Mouse (Mus musculus) heart, adult 8-10 months (tissue): ENCODE results near the gene Prrc2c. TPM values are rescaled to one million over a fixed set of nuclear protein-coding genes. Genes with fewer than 3 reads are reported as not detected.
A peak's percentile ranks its signal among the peaks of the same experiment; 100 is the strongest.
"Not testable (repeated sequence)": the region's sequence is repeated elsewhere in the genome, so short reads cannot be mapped to it uniquely, and the experiment has no call there.

Experiments
- DNase-seq: peaks from one replicate; pipeline ENCODE4 v3.0.0; 2022; ENCODE audit warnings: low spot score
- total RNA-seq, 4 experiments: library from RNA; stranded (reverse); gene quantifications; 2 replicates each; pipeline ENCODE4 v1.2.4; 2022

Prrc2c gene
- total RNA-seq, 4 experiments from 2014 or later = 68.5 to 76.0 (median 71.9) TPM

DNA sequence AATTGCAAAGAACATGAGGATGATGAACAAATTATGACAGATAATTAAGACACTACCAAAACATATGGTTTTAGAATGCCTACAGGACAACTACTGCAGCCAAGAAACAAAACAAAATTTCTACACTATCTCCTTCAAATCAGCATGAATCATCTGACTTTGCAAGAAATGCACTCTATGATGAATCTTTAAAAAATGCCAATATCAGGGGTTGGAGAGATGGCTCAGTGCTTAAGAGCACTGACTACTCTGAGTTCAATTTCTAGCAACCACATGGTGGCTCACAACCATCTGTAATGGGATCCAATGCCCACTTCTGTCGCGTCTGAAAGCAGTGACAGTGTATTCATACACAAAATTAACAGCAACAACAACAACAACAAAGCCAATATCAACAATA is 46.6 kb downstream of the Prrc2c start:
- DNase-seq = no peak

DNA sequence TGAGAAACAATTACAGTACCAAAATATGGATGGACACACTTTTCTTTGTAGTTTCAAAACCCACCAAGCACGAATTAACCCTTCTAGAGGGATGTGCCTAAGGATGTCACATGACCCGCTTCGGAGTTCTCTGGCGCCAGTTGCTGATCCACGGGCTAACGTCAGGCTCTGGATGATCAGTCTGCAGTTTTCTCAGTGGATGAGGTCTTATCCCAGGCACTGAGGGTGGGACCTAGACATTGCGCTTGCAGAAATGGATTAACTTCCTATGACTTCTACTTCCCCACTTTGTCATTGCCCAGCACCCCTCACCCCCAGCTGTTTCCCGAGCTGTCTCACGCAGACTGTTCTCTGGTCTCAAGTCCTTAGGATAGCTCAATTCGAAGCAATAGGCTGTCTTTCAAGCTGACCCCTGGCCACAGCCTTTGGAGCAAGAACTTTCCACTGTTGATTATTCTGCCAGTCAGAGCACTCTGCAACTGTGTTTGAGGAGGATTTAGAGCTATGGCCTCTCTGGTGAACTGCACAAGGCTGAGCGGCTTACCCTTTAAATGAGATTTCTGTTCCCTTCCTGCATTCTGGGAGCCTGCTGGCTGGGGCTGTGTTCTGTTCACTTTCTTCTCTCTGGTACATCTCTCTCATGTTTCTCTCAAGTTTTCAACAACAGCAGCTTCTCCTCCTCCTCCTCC is 74.7 kb downstream of the Prrc2c start:
- DNase-seq = no peak

DNA sequence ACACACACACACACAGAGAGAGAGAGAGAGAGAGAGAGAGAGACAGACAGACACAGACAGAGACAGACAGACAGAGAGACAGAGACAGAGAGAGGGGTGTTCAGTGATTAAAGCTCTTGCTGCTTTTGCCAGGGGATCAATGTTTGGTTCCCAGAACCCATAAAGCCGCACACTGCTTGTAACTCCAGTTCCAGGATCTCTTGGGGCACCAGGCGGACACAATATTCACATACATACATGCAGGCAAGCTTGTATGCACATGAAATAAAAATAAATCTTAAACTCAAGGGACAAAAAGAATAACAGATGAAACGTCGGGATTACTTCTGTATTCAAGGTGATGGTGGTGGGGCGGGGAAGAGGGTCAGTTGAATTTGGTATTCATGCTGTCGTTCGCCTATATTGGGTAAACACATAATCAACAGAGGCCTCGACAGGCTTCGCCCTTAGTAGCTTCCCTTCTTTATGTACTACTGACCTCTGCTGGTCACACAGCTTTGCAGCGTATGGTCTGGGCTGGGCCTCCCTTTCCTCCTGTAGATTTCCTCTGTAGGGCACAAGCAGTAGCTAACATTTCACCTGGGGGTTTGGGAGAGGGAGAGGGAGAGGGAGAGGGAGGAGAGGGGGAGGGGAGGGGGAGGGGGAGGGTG is 75.4 kb downstream of the Prrc2c start:
- DNase-seq = peak; percentile 81

DNA sequence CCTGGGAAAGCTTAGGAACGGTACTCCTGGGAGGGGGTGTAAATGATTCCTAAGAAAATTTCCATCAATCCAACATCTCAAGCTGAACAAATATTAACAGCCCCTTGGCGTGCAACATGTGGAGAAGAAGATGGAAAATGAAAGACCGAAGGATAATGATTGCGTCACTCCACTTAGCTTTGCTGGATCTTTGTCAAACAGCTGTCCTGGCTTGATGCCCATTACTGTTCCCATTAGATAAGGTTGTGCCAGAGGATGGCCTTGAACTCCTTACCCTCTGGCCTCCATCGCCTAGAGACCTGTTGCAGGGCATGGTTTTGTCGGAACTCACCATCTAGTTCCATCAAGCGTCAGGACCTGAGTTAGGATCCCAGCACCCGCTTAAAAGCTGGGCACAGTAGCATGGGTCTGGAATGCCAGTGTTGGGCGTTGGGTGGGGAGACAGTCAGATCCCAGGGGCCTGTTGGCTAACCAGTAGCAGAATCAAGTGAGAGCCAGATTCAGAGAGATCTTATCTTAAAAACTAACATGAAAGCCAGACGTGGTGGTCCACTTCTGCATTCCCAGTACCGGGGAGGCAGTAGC is 80.0 kb downstream of the Prrc2c start:
- DNase-seq = peak; percentile 39

DNA sequence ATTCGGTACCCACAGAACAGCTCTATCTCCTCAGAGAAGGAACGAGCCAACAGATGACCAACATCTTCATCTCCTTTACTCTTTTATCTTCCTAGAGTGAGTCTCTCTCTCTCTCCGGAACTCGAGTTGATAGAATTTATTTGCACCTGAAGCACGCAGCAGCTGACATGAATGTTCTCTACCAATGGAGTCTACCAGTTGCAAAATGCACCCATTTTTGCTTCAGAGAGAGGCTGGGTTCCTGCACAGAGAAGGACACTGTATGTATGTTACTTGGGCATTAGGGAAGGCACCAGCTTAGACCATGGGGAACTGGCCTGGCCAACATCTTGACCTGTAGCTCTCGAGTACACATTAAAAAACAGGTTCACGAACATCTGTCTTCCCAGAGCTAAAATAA is 82.2 kb downstream of the Prrc2c start, which contains the start of gene Myocos:
Gene Myocos (minus strand): TSS at position 101 of the 400 bp plus-strand sequence.
- DNase-seq = no peak

DNA sequence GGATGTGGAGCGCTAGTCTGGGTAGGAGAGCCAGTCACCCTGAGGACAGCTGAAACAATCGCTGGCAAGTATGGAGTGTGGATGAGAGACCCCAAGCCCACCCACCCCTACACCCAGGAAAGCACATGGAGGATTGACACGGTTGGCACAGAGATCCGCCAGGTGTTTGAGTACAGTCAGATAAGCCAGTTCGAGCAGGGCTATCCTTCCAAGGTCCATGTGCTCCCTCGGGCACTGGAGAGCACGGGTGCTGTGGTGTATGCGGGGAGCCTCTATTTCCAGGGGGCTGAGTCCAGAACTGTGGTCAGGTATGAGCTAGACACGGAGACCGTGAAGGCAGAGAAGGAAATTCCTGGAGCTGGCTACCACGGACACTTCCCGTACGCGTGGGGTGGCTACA is 91.9 kb downstream of the Prrc2c start:
- no peak for DNase-seq

DNA sequence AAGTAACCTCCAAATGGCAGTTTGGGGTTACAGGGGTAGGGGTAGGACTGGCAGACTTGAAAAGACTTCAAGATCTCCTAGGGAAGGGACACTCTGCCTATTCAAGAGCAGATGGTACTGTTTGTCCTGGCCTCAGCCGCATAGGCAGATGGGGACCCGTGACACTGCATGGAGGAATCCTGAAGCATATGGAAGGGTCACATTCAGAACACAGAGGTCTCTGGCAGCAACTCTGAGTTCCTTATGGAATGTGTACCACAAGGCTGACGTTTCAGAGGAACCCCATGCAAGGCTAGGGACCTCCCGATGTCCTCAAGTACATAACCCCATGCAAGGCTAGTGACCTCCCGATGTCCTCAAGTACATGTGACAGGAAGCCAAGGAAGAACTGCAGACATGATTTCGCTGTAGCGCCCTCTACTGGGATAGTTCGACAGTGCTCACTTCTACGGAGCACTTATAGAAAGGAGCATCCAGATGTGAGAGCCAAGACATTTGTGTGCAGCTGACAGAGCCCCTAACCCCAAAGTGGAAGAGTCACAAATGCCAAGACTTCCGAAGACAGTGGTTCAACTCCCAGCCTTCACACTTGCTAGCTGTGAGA is 94.2 kb downstream of the Prrc2c start:
- no peak for DNase-seq

DNA sequence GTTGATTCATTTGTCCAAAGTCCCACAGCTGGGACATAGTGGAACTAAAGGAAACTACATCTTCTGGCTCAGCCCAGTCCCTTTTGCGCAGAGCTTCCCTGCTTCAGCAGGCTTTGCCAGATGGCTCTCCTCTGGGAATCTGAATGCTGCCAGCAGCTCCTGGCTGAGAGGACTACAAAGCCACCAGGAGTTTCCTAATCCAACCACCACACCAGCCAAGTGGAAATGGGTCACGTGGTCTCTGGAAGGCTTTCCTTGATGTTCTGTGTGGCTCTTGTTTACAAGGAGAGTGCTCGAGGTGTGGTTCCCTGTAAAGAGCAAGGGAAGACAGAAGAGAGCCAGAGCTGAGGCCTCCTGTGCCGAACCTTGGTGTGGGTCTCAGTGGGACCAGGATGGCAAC is 96.6 kb downstream of the Prrc2c start:
- DNase-seq = peak; percentile 91

DNA sequence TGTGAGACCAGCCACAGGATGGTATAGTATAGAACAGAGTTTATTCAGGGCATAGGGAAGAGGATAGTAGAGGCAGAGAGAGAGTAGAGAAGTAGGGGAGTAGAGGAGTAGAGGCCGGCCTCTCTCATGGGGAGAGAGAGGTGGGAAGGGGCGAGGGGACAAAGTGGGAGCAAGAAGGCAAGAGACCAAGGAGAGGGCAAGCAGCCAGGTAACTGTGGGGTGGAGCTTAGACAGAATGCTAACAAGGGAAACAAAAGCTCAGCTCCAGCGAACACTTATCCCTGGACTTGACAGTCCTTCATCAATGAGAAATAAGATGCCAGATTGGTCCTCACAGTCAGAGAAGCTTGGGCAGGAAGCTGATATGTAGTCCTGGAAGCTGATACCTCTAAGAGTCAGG is 97.8 kb downstream of the Prrc2c start:
- DNase-seq = no peak

DNA sequence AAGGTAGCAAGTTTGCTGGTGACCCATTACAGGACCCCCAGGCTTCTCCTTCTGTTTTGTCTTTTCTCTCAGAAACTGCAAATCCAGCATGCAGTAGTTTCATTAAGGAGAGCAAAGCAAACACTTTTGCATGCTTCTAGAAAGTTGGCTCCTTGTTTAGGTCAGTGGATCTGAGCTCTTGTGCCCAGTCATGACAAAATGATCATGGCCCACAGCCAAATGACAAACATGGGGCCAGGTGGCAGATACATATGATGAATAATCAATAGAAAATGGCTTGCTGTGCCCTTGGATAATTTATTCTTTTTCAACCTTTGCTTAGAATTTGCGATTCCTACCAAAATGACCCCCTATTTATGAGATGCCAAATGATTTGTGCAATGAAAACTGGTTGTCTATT is 100.5 kb downstream of the Prrc2c start:
- no peak for DNase-seq

DNA sequence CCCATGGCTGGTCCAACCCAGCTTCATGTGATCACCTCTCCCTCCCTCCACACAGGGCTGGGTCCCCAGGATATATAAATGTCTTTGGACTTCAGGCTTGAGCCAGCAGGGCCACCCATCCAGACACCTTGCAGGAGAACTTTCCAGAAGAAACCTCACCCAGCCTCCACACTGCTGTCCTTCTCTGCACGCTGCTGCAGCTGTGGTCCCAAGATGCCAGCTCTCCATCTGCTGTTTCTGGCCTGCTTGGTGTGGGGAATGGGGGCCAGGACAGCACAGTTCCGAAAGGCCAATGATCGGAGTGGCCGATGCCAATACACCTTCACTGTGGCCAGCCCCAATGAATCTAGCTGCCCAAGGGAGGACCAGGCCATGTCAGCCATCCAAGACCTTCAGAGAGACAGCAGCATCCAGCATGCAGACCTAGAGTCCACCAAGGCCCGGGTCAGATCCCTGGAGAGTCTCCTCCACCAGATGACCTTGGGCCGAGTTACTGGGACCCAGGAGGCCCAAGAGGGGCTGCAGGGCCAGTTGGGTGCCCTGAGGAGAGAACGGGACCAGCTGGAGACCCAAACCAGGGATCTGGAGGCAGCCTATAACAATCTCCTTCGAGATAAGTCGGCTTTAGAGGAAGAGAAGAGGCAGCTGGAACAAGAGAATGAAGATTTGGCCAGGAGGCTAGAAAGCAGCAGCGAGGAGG is 101.2 kb downstream of the Prrc2c start, which contains the start of gene Myoc:
Gene Myoc (plus strand): TSS at position 105 of the 700 bp plus-strand sequence.
- DNase-seq = peak; percentile 11

DNA sequence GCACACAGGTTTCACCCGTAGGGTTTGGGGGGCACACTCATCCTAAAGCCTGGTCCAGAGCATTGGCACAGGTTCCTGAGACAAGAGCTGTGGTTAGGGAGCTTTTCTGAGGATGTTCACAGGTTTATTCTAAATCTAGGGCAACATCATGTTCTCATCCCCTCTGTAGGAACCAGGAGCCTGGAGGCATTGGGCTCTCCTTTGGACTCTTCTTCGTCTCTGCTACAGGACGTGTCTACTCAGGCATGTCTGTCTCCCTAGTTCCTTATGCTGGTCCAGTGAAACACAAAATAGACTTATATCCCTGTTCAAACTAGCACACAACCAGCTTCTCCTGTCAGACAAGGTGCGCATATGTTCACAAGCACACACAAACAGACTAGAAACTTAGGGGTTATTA is 101.8 kb downstream of the Prrc2c start:
- DNase-seq = no peak

DNA sequence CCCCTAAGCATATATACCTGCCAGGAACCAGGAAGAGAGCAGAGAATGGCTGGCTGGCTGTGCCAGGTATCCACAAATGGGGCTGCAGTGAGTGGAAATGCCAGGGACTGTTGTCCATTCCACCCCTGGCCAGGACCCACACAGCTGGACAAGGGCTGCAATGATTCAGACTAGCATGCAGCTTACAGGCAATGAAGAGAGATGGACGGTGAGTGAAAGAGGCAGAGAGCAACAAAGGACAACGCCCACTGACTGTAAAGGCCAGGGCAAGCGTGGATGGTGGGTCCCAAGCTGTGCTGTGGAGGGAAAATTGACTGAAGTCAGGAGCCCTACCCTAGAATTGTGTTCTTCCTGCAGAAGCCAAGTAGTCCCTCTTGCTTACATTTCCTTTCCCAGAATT is 103.8 kb downstream of the Prrc2c start:
- no peak for DNase-seq

DNA sequence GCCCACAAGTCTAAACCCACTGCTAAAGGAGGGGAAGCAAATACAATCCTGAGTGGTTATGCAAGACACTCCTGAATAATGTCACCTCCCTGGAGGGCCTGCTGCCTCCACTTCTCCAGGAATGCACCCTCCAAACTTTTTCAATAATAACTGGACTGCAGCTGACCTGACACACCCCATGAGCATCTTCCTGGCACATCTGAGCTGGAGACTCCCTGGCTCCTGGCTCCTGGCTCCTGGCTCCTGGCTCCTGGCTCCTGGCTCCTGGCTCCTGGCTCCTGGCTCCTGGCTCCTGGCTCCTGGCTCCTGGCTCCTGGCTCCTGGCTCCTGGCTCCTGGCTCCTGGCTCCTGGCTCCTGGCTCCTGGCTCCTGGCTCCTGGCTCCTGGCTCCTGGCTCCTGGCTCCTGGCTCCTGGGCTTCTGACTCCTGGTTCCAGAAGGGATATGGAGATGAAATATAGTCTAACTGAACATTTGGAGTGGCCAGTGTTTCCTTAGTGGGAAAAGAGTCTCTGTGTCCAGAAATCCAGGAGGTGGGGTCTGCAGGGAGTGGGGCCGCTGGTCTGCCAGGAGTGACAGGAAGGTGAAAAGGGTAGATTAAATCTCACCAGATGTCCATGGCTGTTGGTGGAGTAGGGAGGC is 104.9 kb downstream of the Prrc2c start:
- DNase-seq = peak; percentile 55

DNA sequence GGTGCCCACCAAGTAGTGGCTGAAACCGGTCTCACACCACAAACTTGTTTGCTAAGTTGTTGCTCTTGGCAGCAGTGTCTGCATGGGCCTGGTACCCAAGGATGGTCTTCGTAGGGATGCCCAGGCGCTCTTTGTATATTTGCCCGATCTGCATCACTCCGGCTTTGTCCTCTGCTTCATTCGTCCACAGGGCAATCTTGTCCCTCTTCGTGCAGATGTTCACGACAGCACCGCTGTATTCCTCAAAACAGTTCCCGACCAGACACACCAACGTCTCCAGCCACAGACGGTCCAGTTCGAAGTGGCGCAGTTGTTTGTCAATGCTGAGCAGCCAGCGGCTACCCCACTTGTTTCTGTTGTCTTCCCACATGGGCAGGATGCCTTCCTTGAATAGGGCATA is 112.0 kb downstream of the Prrc2c start:
- not testable (repeated sequence) for DNase-seq

DNA sequence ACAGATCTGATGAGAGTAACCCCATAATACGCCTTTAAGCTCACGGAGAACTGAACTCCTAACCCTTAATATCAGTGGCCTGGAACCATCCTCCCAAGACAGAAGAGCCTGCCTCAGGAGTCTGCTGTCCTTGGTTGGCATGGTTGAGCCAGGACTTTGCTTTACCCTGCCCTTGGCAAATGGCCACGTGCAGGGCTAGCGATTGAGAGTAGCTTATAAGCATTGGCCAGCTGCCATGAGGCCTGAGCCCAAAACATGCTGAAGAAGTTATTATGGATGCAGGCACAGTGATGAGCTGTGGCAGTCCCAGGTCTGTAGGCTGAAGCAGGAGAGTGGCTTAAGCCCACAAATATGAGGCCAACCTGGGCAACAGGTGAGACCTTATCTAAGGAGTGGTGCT is 112.5 kb downstream of the Prrc2c start:
- DNase-seq = not testable (repeated sequence)

DNA sequence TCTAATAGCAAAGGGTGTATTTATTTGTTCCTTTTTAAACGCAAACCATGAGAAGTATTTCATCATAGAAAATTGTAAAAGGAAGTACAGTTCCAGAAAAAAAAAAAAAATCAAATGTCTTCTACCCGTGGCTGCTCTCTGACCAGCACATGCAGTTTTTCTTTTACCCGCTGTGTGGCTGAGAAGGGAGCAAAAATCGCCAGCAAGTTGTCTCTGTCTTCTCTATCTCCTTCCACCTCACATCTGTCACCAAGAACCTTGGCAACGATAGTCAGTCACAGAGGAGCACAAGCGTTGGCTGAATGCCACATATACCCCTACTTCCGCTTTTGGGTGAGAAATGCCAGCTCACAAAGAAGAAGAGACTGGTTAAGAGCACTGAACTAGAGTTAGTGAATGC is 115.1 kb downstream of the Prrc2c start:
- peak; percentile 13 for DNase-seq

DNA sequence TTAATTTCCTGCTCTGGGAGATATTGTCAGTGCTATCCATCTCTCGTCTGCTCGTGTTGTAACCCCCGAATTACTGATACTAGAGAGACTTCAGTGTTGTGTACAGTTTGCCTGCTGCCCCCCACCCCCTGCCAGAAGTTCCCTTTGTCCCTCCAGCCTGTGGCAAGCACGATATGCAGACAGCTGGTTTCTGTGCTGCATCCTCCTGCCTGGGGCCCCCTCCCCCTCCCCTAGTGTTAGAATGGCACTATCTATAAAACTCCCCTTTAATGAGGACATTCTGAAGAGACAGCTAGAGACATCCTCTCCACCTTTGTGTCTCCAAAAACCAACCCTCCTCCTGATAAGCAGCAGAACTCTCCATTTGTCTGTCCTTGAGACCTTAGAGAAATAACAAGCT is 116.5 kb downstream of the Prrc2c start:
- no peak for DNase-seq
